Mouse (Mus musculus) erythroblast, adult 5-6 weeks (primary cell): ENCODE data around the gene Rasip1. TPM values are rescaled to one million over a fixed set of nuclear protein-coding genes. Genes with fewer than 3 reads are reported as not detected.
"Not testable (repeated sequence)": the region's sequence is repeated elsewhere in the genome, so short reads cannot be mapped to it uniquely, and the experiment has no call there.

ENCODE experiments used
- ATAC-seq: replicated peaks from 2 replicates; pipeline ENCODE4 v1.8.0; 2016; ENCODE audit warnings: moderate number of reproducible peaks, mild to moderate bottlenecking, moderate TSS enrichment, inconsistent platforms; ENCODE audit not compliant: poor library complexity, low FRiP score, severe bottlenecking
- total RNA-seq, 2 experiments: library from RNA; stranded (forward) in 1 of 2; stranded (reverse) in 1 of 2; fragments of 150-400 nt in 1 of 2; fragments of 200-764, 138-1000 nt in 1 of 2; gene quantifications; 2 replicates each; pipeline versions ENCODE4 v1.2.3 to v1.2.4; 2015 to 2017; ENCODE audit warnings: low replicate concordance in 2 of 2

Rasip1 gene
- total RNA-seq, 2 experiments from 2014 or later: not detected

- no peak for ATAC-seq
These were observed 15.4 kb downstream of the Rasip1 start for GRCm38 (mm10) chr7:45642503-45643255.

GRCm38 (mm10) chr7:45643441-45644178 lies 16.3 kb downstream of the Rasip1 start:
- no peak for ATAC-seq

- no peak for ATAC-seq
These were observed 16.9 kb downstream of the Rasip1 start for GRCm38 (mm10) chr7:45644183-45644582.

- no peak for ATAC-seq
These were observed 17.7 kb downstream of the Rasip1 start for GRCm38 (mm10) chr7:45644872-45645590.

- ATAC-seq: no peak
These were observed 18.3 kb downstream of the Rasip1 start for GRCm38 (mm10) chr7:45645591-45645971.

- no peak for ATAC-seq
These were observed 19.4 kb downstream of the Rasip1 start for GRCm38 (mm10) chr7:45646671-45647070.

GRCm38 (mm10) chr7:45649351-45649750 lies 22.1 kb downstream of the Rasip1 start:
- ATAC-seq: no peak

- not testable (repeated sequence) for ATAC-seq
These were observed 23.2 kb downstream of the Rasip1 start for GRCm38 (mm10) chr7:45650484-45650883.

GRCm38 (mm10) chr7:45654424-45655047 lies 27.2 kb downstream of the Rasip1 start:
- no peak for ATAC-seq

GRCm38 (mm10) chr7:45660746-45661478 lies 33.6 kb downstream of the Rasip1 start:
- ATAC-seq: no peak

GRCm38 (mm10) chr7:45661702-45662101 lies 34.4 kb downstream of the Rasip1 start:
- not testable (repeated sequence) for ATAC-seq

GRCm38 (mm10) chr7:45665303-45666138 lies 38.2 kb downstream of the Rasip1 start:
- ATAC-seq: no peak

GRCm38 (mm10) chr7:45666161-45666560 lies 38.9 kb downstream of the Rasip1 start, which contains the start of gene Fut2:
Gene Fut2 (minus strand): TSS chr7:45666394.
- no peak for ATAC-seq

- no peak for ATAC-seq
These were observed 40.5 kb downstream of the Rasip1 start for GRCm38 (mm10) chr7:45667761-45668160.

GRCm38 (mm10) chr7:45668921-45669320 lies 41.6 kb downstream of the Rasip1 start:
- no peak for ATAC-seq

- ATAC-seq: no peak
These were observed 50.5 kb downstream of the Rasip1 start for GRCm38 (mm10) chr7:45677627-45678295.

GRCm38 (mm10) chr7:45678513-45678912 lies 51.2 kb downstream of the Rasip1 start:
- ATAC-seq: no peak
